Mouse (Mus musculus) urinary bladder, postnatal 36 days (tissue): ENCODE measurements around the gene Psip1.
"Not testable (repeated sequence)": the region's sequence is repeated elsewhere in the genome, so short reads cannot be mapped to it uniquely, and the experiment has no call there.

Source experiments
- DNase-seq, 2 experiments: peaks; one replicate each; pipeline ENCODE4 v3.0.0; 2022; ENCODE audit warnings: low spot score in 2 of 2, mixed read lengths in 1 of 2

Gene Psip1

GRCm38 (mm10) chr4:83486117-83486901, at the start of gene Psip1:
Psip1 (minus strand) TSS chr4:83486459.
- peak; percentile 79 to 81 for DNase-seq

- DNase-seq, result no peak
Observed at GRCm38 (mm10) chr4:83534024-83534423, 47.8 kb upstream of the Psip1 start.

DNA sequence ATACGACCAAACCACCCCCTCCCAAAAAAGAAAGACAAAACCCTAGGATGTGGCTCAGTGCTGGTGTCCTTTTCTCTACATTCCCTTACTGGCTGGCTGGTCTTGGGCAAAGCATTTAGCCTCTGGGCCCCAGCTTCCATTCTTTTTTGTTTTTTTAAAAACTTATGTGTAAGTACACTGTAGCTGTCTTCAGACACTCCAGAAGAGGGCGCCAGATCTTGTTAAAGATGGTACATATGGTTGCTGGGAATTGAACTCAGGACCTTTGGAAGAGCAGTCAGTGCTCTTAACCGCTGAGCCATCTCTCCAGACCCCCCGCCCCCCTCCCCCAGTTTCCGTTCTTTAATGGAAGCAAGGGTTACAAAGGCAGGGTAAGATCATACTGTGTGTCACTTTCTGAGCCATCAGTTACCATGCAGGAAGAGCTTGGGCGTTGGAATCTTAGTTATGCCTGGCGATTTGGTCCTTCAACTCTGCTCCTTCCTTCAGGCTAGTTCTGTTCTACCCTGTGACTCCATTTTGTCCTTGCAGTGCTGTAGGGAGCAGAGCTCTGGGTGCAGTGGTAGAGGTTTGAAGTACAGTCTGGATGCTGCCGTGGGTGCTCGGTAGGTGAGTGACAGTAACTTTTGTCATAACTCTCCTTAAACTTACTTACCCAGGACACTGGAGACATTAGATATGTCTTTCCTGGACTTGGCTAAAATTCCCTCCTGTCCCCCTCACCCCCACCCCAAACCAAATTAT, 47.1 kb upstream of the Psip1 start:
- no peak for DNase-seq

DNA sequence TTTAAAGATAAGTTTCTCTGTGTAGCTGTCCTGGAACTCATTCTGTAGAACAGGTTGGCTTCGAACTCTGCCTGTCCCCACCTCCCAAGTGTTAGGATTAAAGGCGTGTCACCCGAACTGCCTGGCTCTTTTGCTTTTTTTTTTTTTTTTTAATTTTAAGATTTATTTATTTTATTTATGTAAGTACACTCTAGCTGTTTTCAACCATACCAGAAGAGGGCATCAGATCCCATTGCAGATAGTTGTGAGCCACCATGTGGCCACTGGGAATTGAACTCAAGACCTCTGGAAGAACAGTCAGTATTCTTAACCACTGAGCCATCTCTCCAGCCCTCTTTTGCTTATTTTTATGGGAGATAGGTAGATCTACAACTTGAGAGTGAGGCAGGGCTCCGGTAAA, 43.8 kb upstream of the Psip1 start:
- not testable (repeated sequence) for DNase-seq

GRCm38 (mm10) chr4:83527921-83528320, 41.7 kb upstream of the Psip1 start:
- no peak for DNase-seq

- DNase-seq, result no peak
Observed at GRCm38 (mm10) chr4:83526988-83527334, 40.7 kb upstream of the Psip1 start.

DNA sequence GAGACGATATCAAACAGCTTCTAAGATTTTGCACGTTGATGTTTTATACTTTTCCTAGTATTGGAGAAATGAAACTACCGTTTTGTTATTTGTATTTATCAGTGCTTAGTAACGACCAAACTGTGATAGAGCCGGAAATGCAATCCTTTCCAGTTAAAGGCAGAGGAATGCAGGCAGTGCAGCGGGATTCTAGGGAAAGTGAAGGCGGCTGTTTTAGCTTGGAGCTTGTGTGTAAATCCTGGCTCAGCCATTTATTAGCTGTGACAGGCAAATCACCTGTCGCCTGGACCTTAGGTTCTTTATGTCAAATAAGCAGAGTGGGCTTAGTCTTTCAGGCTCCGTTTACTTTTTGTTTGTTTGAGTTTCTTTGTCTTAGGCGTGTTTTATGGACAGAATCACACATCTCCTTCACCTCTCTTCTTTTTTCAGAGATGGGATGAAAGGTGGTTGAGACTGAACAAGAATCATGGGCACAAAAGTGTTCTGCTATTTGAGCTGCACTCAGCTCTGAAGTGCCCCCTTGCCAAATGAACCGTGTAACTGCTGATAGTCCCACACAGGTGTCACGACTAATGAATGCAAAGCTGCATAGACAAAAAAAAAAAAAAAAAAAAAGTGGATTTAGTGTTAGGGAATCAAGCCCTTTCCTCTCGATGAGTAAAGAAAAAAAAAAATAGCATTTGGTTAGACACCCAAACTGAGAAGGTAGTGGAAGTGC, 40.2 kb upstream of the Psip1 start:
- DNase-seq, result no peak

GRCm38 (mm10) chr4:83525690-83526055, 39.4 kb upstream of the Psip1 start:
- DNase-seq, result no peak

GRCm38 (mm10) chr4:83524843-83525689, 38.8 kb upstream of the Psip1 start, which contains the start of gene Ccdc171:
Ccdc171 (plus strand) TSS chr4:83525545.
- DNase-seq, result peak; percentile 91 to 95

GRCm38 (mm10) chr4:83524456-83524842, 38.2 kb upstream of the Psip1 start:
- no peak for DNase-seq

DNA sequence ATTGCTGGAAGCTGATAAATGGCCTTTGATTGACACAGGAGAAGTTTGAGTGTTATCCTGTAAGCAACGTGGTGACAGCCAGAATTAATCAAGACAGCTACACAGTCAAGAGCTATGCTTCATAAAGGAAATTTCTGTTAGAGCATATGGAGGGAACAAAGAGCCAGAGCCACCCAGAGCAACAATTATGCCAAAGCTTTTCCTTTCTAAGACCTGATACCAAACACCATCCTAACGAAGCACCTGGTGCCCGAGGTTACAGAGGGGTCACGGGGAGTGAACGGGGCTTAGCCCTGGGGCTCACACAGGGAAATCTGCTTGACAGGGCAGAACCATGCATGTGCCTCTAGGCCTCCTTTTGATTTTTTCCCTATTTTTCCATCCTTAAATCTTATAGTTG, 35.8 kb upstream of the Psip1 start:
- no peak for DNase-seq

GRCm38 (mm10) chr4:83520308-83520707, 34.0 kb upstream of the Psip1 start:
- no peak for DNase-seq

- no peak for DNase-seq
Observed at GRCm38 (mm10) chr4:83519807-83520206, 33.5 kb upstream of the Psip1 start.

- no peak for DNase-seq
Observed at GRCm38 (mm10) chr4:83519148-83519547, 32.9 kb upstream of the Psip1 start.

DNA sequence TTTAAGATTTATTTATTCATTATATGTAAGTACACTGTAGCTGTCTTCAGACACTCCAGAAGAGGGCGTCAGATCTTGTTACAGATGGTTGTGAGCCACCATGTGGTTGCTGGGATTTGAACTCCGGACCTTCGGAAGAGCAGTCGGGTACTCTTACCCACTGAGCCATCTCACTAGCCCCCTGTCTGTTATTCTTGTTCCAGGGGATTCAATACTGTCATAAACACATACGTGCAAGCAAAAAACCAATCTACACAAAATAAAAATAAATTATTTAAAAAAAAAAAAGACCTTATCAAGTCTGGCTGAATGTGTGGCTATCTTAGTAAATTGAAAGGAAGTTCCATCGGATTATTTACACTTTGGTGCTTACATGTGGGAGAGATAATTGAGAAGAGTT, 29.9 kb upstream of the Psip1 start:
- not testable (repeated sequence) for DNase-seq

GRCm38 (mm10) chr4:83514976-83515669, 28.9 kb upstream of the Psip1 start:
- no peak for DNase-seq

- DNase-seq, result no peak
Observed at GRCm38 (mm10) chr4:83514183-83514582, 27.9 kb upstream of the Psip1 start.

DNA sequence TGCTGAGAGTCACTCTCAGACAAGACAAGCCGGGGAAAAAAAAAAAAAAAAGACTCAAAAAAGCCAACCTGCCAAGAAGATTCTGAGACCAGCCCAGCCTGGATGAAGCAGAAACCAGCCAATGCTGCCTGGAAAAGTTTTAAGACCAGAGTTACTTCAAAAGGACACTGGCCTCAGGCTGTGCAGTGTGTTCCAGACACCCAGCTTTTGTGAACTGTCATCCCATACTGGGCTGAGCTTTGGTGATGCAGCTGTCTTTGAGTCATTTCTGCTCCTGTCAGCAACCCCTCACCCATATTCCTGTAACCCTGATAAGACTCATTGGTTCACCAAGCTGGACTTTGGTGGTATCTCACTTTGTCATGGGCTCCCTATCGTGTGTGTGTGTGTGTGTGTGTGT, 26.4 kb upstream of the Psip1 start:
- no peak for DNase-seq

DNA sequence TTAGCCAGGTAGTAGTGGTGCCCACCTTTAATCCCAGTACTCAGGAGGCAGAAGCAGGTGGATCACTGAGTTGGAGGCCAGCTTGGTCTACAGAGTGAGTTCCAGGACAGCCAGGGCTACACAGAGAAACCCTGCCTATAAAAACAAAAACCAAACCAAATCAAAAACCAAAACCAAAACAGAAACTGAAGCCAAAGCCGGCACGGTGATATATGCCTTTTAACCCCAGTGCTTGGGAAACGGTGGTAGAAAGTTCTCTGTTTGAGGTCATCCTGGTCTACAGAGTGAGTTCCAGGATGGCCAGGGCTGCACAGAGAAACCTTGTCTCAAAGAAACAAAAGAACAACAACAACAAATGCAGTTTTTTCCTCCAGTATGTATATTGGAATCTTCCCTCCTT, 26.0 kb upstream of the Psip1 start:
- DNase-seq, result no peak

DNA sequence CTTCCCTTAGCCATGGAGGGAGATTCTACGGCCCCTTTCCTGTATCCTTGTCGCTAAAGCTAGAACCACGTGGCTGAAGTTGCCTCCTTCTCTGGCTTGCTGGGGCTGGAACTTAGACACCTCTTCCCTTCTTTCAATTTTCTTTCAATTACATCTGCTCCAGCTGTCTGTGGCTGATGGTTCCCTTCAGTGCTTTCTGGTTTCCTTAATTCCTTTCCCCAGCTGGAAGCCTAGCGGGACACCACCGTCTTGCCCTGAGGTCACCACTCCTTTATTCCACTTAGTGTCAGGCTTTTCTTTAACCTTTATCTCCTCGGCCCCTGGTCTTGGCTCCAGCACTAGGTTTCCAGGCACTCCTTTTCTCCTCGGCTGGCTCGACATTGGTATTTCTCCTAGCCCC, 24.8 kb upstream of the Psip1 start:
- DNase-seq, result no peak

GRCm38 (mm10) chr4:83509600-83509999, 23.3 kb upstream of the Psip1 start:
- no peak for DNase-seq
